9 mouse cellular contexts compared by ENCODE assay signal in genomic region chr14:8003093-8003670, GRCm38 (mm10). TPM values are rescaled to one million over a fixed set of nuclear protein-coding genes. Genes with fewer than 3 reads are reported as not detected.
DNase-seq lines count a peak whose midpoint lies in the region; ATAC-seq lines count a peak whose summit lies in the region.
"Had no signal": no experiment of that assay in that cellular context is flagged by ENCODE, and none has a peak within 500 bp of the region (broad histone marks: within the 10 kb centered on the region; RNA-seq: fewer than 3 reads in every experiment).

No protein-coding gene starts in this region.

- ATAC-seq in hindbrain, embryonic 16.5 days = peak; percentile 81
- ATAC-seq in liver, embryonic 11.5 days (replicated peaks; ENCODE audit: low FRiP score) = no peak

- H3K27me3 ChIP-seq in hindbrain, embryonic 16.5 days (replicated peaks; ENCODE audit: control insufficient read depth, insufficient read depth, low read length) = peaks cover 2% of the 10 kb centered on the region; the same call in 1 of the 2 replicates
- H3K27me3 ChIP-seq in liver, embryonic 11.5 days (replicated peaks; ENCODE audit: control insufficient read depth, insufficient read depth, low read length) = peaks cover 28% of the 10 kb centered on the region

- DNase-seq in retina, adult 2 months (ENCODE audit: low read depth, low spot score) = peak; percentile 33
- DNase-seq in retina, postnatal 1 day = no peak
- DNase-seq in cerebellum, adult 8-10 months = peak; percentile 71
- DNase-seq in gastrocnemius, adult 18-20 months (ENCODE audit: low spot score) = peak; percentile 32
- peak; percentile 60 for DNase-seq in liver, embryonic 11.5 days (ENCODE audit: low spot score)
- DNase-seq in neural tube, embryonic 10.5 days (ENCODE audit: extremely low spot score, low spot score) = peak; percentile 63
- DNase-seq in adipocyte (ENCODE audit: low spot score) = no peak

- H3K4me2 ChIP-seq in hindbrain, embryonic 16.5 days (ENCODE audit: low read length) = peak overlapping the region; percentile 62
- peak overlapping the region; percentile 75 for H3K4me2 ChIP-seq in liver, embryonic 11.5 days

- under 1% methylated on average over 22 of the region's 23 CpGs for WGBS in hindbrain, embryonic 16.5 days
- 2% methylated on average over 23 of the region's 23 CpGs for WGBS in liver, embryonic 11.5 days

- no peaks in the 10 kb centered on the region for H3K9me3 ChIP-seq in hindbrain, embryonic 16.5 days (ENCODE audit: control insufficient read depth, low read length)
- no peaks in the 10 kb centered on the region for H3K9me3 ChIP-seq in liver, embryonic 11.5 days (ENCODE audit: control insufficient read depth, low read length)

- H3K4me1 ChIP-seq in hindbrain, embryonic 16.5 days (ENCODE audit: control insufficient read depth, insufficient read depth, low read depth, low read length) = peaks cover 10% of the 10 kb centered on the region
- H3K4me1 ChIP-seq in liver, embryonic 11.5 days (replicated peaks; ENCODE audit: control insufficient read depth, insufficient read depth, low read length) = no peaks in the 10 kb centered on the region; the same call in none of the 2 replicates

- peak overlapping the region; percentile 54 for H3K4me3 ChIP-seq in hindbrain, embryonic 16.5 days (ENCODE audit: low read length)
- H3K4me3 ChIP-seq in liver, embryonic 11.5 days (ENCODE audit: low read depth, low read length) = peak overlapping the region; percentile 56

- no peaks in the 10 kb centered on the region for H3K36me3 ChIP-seq in hindbrain, embryonic 16.5 days (ENCODE audit: control insufficient read depth, insufficient read depth, low read length)
- no peaks in the 10 kb centered on the region for H3K36me3 ChIP-seq in liver, embryonic 11.5 days (ENCODE audit: control insufficient read depth, insufficient read depth, low read length)

- H3K9ac ChIP-seq in hindbrain, embryonic 16.5 days (ENCODE audit: low read depth, low read length) = peak overlapping the region; percentile 66
- H3K9ac ChIP-seq in liver, embryonic 11.5 days (ENCODE audit: low read depth, low read length) = peak overlapping the region; percentile 44

- peak overlapping the region; percentile 42 for H3K27ac ChIP-seq in hindbrain, embryonic 16.5 days (ENCODE audit: low read depth, low read length)
- no peak overlapping the region for H3K27ac ChIP-seq in liver, embryonic 11.5 days (ENCODE audit: low read depth, low read length)

RNA-seq across cellular contexts. Expression of gene Abhd6, which starts 0.5 kb away (rescaled TPM):
- 1 to 10 TPM; 7.6 to 8.6 TPM for total RNA-seq in gastrocnemius, adult 18-20 months (2021)
- 39.3 and 42.5 TPM in 2 replicates for polyA plus RNA-seq in hindbrain, embryonic 16.5 days (2015; fragmentation: Nextera tagmentation; extraction: Ambion mirVana)
- polyA plus RNA-seq in liver, embryonic 11.5 days (2014; fragmentation: Nextera tagmentation; extraction: Ambion mirVana) = 11.9 and 15.0 TPM in 2 replicates

RNA-seq across cellular contexts. Expression of gene Dnase1l3, which starts 8.8 kb away (rescaled TPM):
- not detected for total RNA-seq in gastrocnemius, adult 18-20 months (2021)
- polyA plus RNA-seq in hindbrain, embryonic 16.5 days (2015; fragmentation: Nextera tagmentation; extraction: Ambion mirVana) = 0.05 and 0.08 TPM in 2 replicates
- polyA plus RNA-seq in liver, embryonic 11.5 days (2014; fragmentation: Nextera tagmentation; extraction: Ambion mirVana) = 0.73 and 0.79 TPM in 2 replicates
- total RNA-seq: left cerebral cortex, postnatal 25 days had no signal

RNA-seq across cellular contexts. Expression of gene Gm45521, which starts 46.1 kb away (rescaled TPM):
- total RNA-seq in gastrocnemius, adult 18-20 months (2021) = not detected
- polyA plus RNA-seq in hindbrain, embryonic 16.5 days (2015; fragmentation: Nextera tagmentation; extraction: Ambion mirVana) = 0.40 TPM in 1 of 2 replicates, not detected in the other
- polyA plus RNA-seq in liver, embryonic 11.5 days (2014; fragmentation: Nextera tagmentation; extraction: Ambion mirVana) = not detected in 2 replicates
- total RNA-seq: left cerebral cortex, postnatal 25 days had no signal

Comparison
In these comparisons a context has a peak if more than half of its experiments do, and no peak if none do; other contexts are left out.
1. DNase-seq: peak in retina, adult 2 months (single experiment), cerebellum, adult 8-10 months (single experiment), gastrocnemius, adult 18-20 months (single experiment), liver, embryonic 11.5 days (single experiment) and neural tube, embryonic 10.5 days (single experiment); none in retina, postnatal 1 day (single experiment) and adipocyte (single experiment).